Mouse (Mus musculus) kidney, postnatal 0 days (tissue): ENCODE measurements around the gene Gpr87. TPM values are rescaled to one million over a fixed set of nuclear protein-coding genes. Genes with fewer than 3 reads are reported as not detected.
A peak's percentile ranks its signal among the peaks of the same experiment; 100 is the strongest.

Experiments used
- ATAC-seq: fragments of 200-750 bp; cut with Nextera tagmentation; replicated peaks from 2 replicates; pipeline ENCODE4 v1.8.0; 2017; ENCODE audit warnings: low read depth, moderate number of reproducible peaks, moderate TSS enrichment, moderate library complexity; ENCODE audit not compliant: low FRiP score
- DNase-seq: peaks from one replicate; pipeline ENCODE4 v3.0.0-alpha.2; 2016; ENCODE audit warnings: low spot score
- H3K27ac ChIP-seq: fragments of 300-500 bp; sonication (generic); 2 replicates; pipeline ENCODE4 v1.5.1; 2014; ENCODE audit warnings: mild to moderate bottlenecking
- H3K27me3 ChIP-seq: fragments of 300-500 bp; sonication (generic); 2 replicates; pipeline ENCODE4 v1.6.1; 2014; ENCODE audit warnings: low read length, mixed read lengths; ENCODE audit not compliant: insufficient read depth
- H3K36me3 ChIP-seq: fragments of 300-500 bp; sonication (generic); 2 replicates; pipeline ENCODE4 v1.6.1; 2014; ENCODE audit warnings: low read length, mixed read lengths; ENCODE audit not compliant: insufficient read depth
- H3K4me1 ChIP-seq: fragments of 300-500 bp; sonication (generic); replicated peaks from 2 replicates; pipeline ENCODE4 v1.6.1; 2014; ENCODE audit warnings: antibody characterized with exemption, low read length, mixed read lengths; ENCODE audit not compliant: insufficient read depth
- H3K4me2 ChIP-seq: fragments of 300-500 bp; sonication (generic); 2 replicates; pipeline ENCODE4 v1.6.1; 2014; ENCODE audit warnings: mild to moderate bottlenecking, low read length, moderate library complexity, mixed read lengths
- H3K4me3 ChIP-seq: fragments of 300-500 bp; sonication (generic); replicated peaks from 2 replicates; pipeline ENCODE4 v1.5.1; 2014; ENCODE audit warnings: low read depth, low read length
- H3K9ac ChIP-seq: fragments of 300-500 bp; sonication (generic); 2 replicates; pipeline ENCODE4 v1.6.1; 2014; ENCODE audit warnings: low read depth, low read length
- H3K9me3 ChIP-seq: fragments of 300-500 bp; sonication (generic); replicated peaks from 2 replicates; pipeline ENCODE4 v1.6.1; 2016; ENCODE audit warnings: low read length, inconsistent platforms, mixed read lengths
- CTCF ChIP-seq: IDR thresholded peaks from 2 replicates; pipeline ENCODE4 v1.5.1; 2016; ENCODE audit warnings: antibody characterized with exemption, low read depth, mild to moderate bottlenecking, moderate library complexity
- WGBS: fragments of 180-500 bp; shearing (Covaris S2); extraction: QIAGEN DNeasy Blood & Tissue Kit; methylation state at CpG from one replicate; pipeline ENCODE4 v1.1.7; 2014; 5-methylcytosine and 5-hydroxymethylcytosine counted together
- polyA plus RNA-seq: library from polyadenylated mRNA; unstranded; fragments of >200 nt; fragmentation: Nextera tagmentation; extraction: Ambion mirVana; gene quantifications from 2 replicates; pipeline ENCODE4 v1.2.1, GENCODE M21; 2015

Gpr87 gene
- polyA plus RNA-seq, 1 experiment from 2014 or later: 0.53 TPM

- no peak overlapping the region for H3K4me3 ChIP-seq
- peak; percentile 90 for TF ChIP-seq CTCF
- no peaks in the 10 kb centered on the region for H3K36me3 ChIP-seq
- no peaks in the 10 kb centered on the region for H3K9me3 ChIP-seq
- no peak overlapping the region for H3K27ac ChIP-seq
- no peaks in the 10 kb centered on the region for H3K27me3 ChIP-seq
- H3K4me1 ChIP-seq: no peaks in the 10 kb centered on the region
- ATAC-seq: no peak
- H3K4me2 ChIP-seq: no peak overlapping the region
- H3K9ac ChIP-seq: no peak overlapping the region
- WGBS: 22% methylated on average over 5 of the region's 5 CpGs
- peak; percentile 86 for DNase-seq
Measured at GRCm38 (mm10) chr3:59175234-59175633, 19.7 kb downstream of the Gpr87 start.

DNA sequence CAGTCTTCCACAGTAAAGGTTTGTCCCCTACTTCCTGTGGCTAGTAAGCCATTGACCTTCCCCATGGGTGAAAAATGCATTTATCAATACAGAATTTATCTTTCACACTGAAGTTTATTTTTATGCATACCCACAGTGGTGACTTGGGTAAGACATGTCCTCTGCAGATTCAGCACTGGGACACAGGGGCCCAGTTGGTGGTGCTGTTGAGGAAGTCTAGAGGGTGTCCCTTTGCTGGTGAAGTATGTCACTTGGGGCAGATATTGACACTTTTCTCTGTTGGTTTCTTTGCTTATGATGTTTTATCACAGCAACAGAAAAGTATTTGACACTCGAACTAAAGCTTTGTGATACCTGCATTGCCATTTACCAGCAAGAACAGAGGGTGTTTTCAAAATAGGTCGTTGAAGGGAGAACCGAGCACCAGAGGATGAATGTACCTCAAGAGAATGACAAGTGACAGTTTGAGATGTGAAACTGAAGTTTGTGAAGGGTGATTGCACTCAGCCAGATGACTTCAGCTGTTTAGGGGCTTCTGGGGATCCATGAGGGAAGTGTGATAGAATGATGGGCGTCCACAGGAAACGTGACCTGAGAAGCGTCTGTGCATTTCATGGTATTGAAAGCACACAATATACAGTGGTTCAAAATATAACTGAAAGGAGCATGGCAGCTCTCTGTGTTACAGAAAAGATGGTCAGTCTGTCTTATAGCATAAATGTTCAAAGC, 20.3 kb downstream of the Gpr87 start:
- WGBS: 76% methylated on average over 6 of the region's 6 CpGs
- Histone ChIP-seq H3K27me3 (no peaks in the 10 kb centered on the region), H3K36me3 (no peaks in the 10 kb centered on the region), H3K9ac (no peak overlapping the region), H3K4me1 (no peaks in the 10 kb centered on the region), H3K27ac (no peak overlapping the region), H3K9me3 (no peaks in the 10 kb centered on the region), H3K4me2 (no peak overlapping the region), H3K4me3 (no peak overlapping the region)
- no peak for DNase-seq
- no peak for TF ChIP-seq CTCF
- no peak for ATAC-seq

- Histone ChIP-seq H3K27ac (peak overlapping the region; percentile 31), H3K36me3 (no peaks in the 10 kb centered on the region), H3K4me1 (no peaks in the 10 kb centered on the region), H3K9ac (no peak overlapping the region), H3K4me3 (no peak overlapping the region), H3K27me3 (no peaks in the 10 kb centered on the region), H3K9me3 (no peaks in the 10 kb centered on the region), H3K4me2 (no peak overlapping the region)
- WGBS: 27% methylated on average over 2 of the region's 2 CpGs
- no peak for TF ChIP-seq CTCF
- peak; percentile 44 for DNase-seq
- ATAC-seq: peak; percentile 29; the same call in 1 of the 2 replicates
Measured at GRCm38 (mm10) chr3:59169921-59170627, 24.8 kb downstream of the Gpr87 start.

GRCm38 (mm10) chr3:59169215-59169614, 25.7 kb downstream of the Gpr87 start:
- Histone ChIP-seq H3K9ac (no peak overlapping the region), H3K9me3 (no peaks in the 10 kb centered on the region), H3K27ac (no peak overlapping the region), H3K27me3 (no peaks in the 10 kb centered on the region), H3K4me2 (no peak overlapping the region), H3K4me3 (no peak overlapping the region), H3K36me3 (no peaks in the 10 kb centered on the region), H3K4me1 (no peaks in the 10 kb centered on the region)
- no peak for DNase-seq
- TF ChIP-seq CTCF: peak; percentile 29; the same call in 1 of the 2 replicates
- 77% methylated on average over 4 of the region's 4 CpGs for WGBS
- ATAC-seq: no peak

DNA sequence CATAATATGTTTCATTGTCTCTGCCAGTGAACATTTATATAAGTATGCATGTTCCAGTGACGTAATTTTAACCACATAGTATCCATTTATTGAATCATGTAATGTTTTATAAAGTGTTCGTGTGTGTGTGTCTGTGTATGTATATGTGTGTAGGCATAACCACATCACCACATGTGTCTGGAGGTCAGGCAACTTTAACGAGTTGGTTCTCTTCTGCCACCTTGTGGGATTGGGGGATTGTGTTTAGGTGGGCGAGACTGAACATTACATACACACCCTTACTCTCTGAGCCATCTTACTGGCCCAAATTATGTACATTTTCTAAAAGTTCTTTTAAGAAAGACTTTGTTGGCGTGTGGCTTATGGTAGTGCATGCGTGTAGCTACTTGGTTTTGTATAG, 26.4 kb downstream of the Gpr87 start:
- ATAC-seq (no peak), DNase-seq (no peak)
- Histone ChIP-seq H3K36me3 (no peaks in the 10 kb centered on the region), H3K27me3 (no peaks in the 10 kb centered on the region), H3K9ac (no peak overlapping the region), H3K4me2 (no peak overlapping the region), H3K4me3 (no peak overlapping the region), H3K4me1 (no peaks in the 10 kb centered on the region), H3K27ac (no peak overlapping the region), H3K9me3 (no peaks in the 10 kb centered on the region)
- peak; percentile 31; the same call in 1 of the 2 replicates for TF ChIP-seq CTCF
- 90% methylated on average over 6 of the region's 6 CpGs for WGBS

DNA sequence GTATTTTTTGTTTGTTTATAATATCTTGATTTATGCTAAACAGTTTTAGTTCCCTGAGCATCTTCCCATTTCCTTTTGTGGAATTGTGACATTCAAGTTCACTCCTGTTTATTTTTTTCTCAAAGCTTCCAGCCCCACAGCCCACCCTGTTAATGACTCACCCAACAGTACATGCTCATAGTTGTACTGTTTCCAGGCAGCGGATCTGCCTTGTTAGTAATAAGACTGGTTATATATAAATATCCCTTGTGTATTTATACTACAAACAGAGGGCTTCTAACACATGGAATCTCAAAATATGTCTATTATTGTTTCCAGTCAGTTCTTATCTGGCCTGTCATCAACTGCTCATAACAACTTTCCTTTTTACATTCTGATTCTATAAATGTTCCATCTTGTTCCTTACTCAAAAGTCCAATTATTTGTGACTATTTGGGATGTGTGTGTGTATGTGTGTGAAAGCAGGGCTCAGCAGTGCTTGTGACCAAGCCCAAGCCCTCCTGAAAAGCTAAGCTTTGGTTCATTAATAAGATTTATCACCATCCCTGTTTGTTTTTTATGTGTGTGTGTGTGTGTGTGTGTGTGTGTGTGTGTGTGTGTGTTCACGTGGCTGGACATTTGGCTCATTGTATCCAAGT, 27.4 kb downstream of the Gpr87 start:
- Histone ChIP-seq H3K27ac (no peak overlapping the region), H3K9ac (no peak overlapping the region), H3K4me1 (no peaks in the 10 kb centered on the region), H3K9me3 (no peaks in the 10 kb centered on the region), H3K4me3 (no peak overlapping the region), H3K27me3 (no peaks in the 10 kb centered on the region), H3K36me3 (no peaks in the 10 kb centered on the region), H3K4me2 (no peak overlapping the region)
- no peak for TF ChIP-seq CTCF
- DNase-seq (peak; percentile 46), ATAC-seq (no peak)
- WGBS: 54% methylated on average over 2 of the region's 2 CpGs
